Mouse (Mus musculus) layer of hippocampus, postnatal 10 days (tissue): ENCODE measurements at regions not wholly inside any gene's neighbourhood (a gene's known extent, or its start where the extent isn't known, plus 50 kb on each side); places are given as distances from the start of the nearest gene placed in this dataset.

Experiments
- DNase-seq, 2 experiments: peaks; one replicate each; pipeline ENCODE4 v3.0.0; 2021; ENCODE audit warnings: low spot score in 2 of 2

GRCm38 (mm10) chr11:31721908-31722307, 50.2 kb upstream of the Bod1 start:
- no peak for DNase-seq

GRCm38 (mm10) chr11:31724506-31724905, 52.8 kb upstream of the Bod1 start:
- DNase-seq: no peak

GRCm38 (mm10) chr11:31725936-31726647, 54.4 kb upstream of the Bod1 start:
- DNase-seq: no peak

- no peak for DNase-seq
These were observed 55.6 kb upstream of the Bod1 start for GRCm38 (mm10) chr11:31727289-31727688.

- no peak for DNase-seq
These were observed 58.0 kb upstream of the Bod1 start for GRCm38 (mm10) chr11:31729728-31730127.

GRCm38 (mm10) chr11:31730181-31730580, 58.5 kb upstream of the Bod1 start:
- no peak for DNase-seq

GRCm38 (mm10) chr11:31730680-31731079, 59.0 kb upstream of the Bod1 start:
- DNase-seq: no peak

- no peak for DNase-seq
These were observed 59.8 kb upstream of the Bod1 start for GRCm38 (mm10) chr11:31731459-31731858.

GRCm38 (mm10) chr11:31732342-31732741, 60.7 kb upstream of the Bod1 start:
- DNase-seq: no peak

- no peak for DNase-seq
These were observed 61.3 kb upstream of the Bod1 start for GRCm38 (mm10) chr11:31732958-31733357.

GRCm38 (mm10) chr11:31734091-31734490, 62.4 kb upstream of the Bod1 start:
- DNase-seq: peak in 1 of 2 experiments; percentile 13

GRCm38 (mm10) chr11:31735257-31735656, 63.6 kb upstream of the Bod1 start:
- no peak for DNase-seq

- DNase-seq: no peak
These were observed 64.4 kb upstream of the Bod1 start for GRCm38 (mm10) chr11:31736086-31736485.

- no peak for DNase-seq
These were observed 64.9 kb upstream of the Bod1 start for GRCm38 (mm10) chr11:31736556-31737089.

- DNase-seq: no peak
These were observed 66.7 kb upstream of the Bod1 start for GRCm38 (mm10) chr11:31738148-31739021.

- DNase-seq: no peak
These were observed 68.7 kb upstream of the Bod1 start for GRCm38 (mm10) chr11:31740409-31740808.

- no peak for DNase-seq
These were observed 70.5 kb upstream of the Bod1 start for GRCm38 (mm10) chr11:31742160-31742559.

GRCm38 (mm10) chr11:31744076-31744785, 72.5 kb upstream of the Bod1 start:
- no peak for DNase-seq

- DNase-seq: no peak
These were observed 73.6 kb upstream of the Bod1 start for GRCm38 (mm10) chr11:31745028-31745865.

- no peak for DNase-seq
These were observed 74.2 kb upstream of the Bod1 start for GRCm38 (mm10) chr11:31745866-31746248.

- DNase-seq: no peak
These were observed 74.8 kb upstream of the Bod1 start for GRCm38 (mm10) chr11:31746488-31746887.
